Mouse (Mus musculus): ENCODE measurements around the gene Izumo4.

Gene Izumo4

GRCm38 (mm10) chr10:80717281-80717680 lies 15.3 kb downstream of the Izumo4 start:
- DNase-seq (ENCODE audit: low read depth in 2 of 2, low spot score in 2 of 2), result no peak

- no peak for DNase-seq (ENCODE audit: low read depth in 2 of 2, low spot score in 2 of 2)
These were observed 25.6 kb downstream of the Izumo4 start for GRCm38 (mm10) chr10:80727369-80728127.

- no peak for DNase-seq (ENCODE audit: low read depth in 2 of 2, low spot score in 2 of 2)
These were observed 30.7 kb downstream of the Izumo4 start for GRCm38 (mm10) chr10:80732611-80733101.

- no peak for DNase-seq (ENCODE audit: low read depth in 2 of 2, low spot score in 2 of 2)
These were observed 34.7 kb downstream of the Izumo4 start for GRCm38 (mm10) chr10:80736731-80737130.

- DNase-seq (ENCODE audit: low read depth in 2 of 2, low spot score in 2 of 2), result no peak
These were observed 36.7 kb downstream of the Izumo4 start for GRCm38 (mm10) chr10:80738657-80739056.

GRCm38 (mm10) chr10:80741146-80741545 lies 39.2 kb downstream of the Izumo4 start:
- DNase-seq (ENCODE audit: low read depth in 2 of 2, low spot score in 2 of 2), result no peak

- DNase-seq (ENCODE audit: low read depth in 2 of 2, low spot score in 2 of 2), result no peak
These were observed 39.7 kb downstream of the Izumo4 start for GRCm38 (mm10) chr10:80741634-80742179.

- DNase-seq (ENCODE audit: low read depth in 2 of 2, low spot score in 2 of 2), result peak; percentile 93 to 97
These were observed 40.4 kb downstream of the Izumo4 start, which contains the start of gene Ap3d1 for GRCm38 (mm10) chr10:80742180-80742978. Ap3d1 (minus strand) TSS chr10:80742264.

GRCm38 (mm10) chr10:80744262-80744661 lies 42.3 kb downstream of the Izumo4 start:
- no peak for DNase-seq (ENCODE audit: low read depth in 2 of 2, low spot score in 2 of 2)

- peak; percentile 66 to 67 for DNase-seq (ENCODE audit: low read depth in 2 of 2, low spot score in 2 of 2)
These were observed 45.4 kb downstream of the Izumo4 start for GRCm38 (mm10) chr10:80747410-80747809.

- no peak for DNase-seq (ENCODE audit: low read depth in 2 of 2, low spot score in 2 of 2)
These were observed 46.6 kb downstream of the Izumo4 start for GRCm38 (mm10) chr10:80748609-80749008.

GRCm38 (mm10) chr10:80751188-80751832 lies 49.3 kb downstream of the Izumo4 start:
- peak in 1 of 2 experiments; percentile 43 for DNase-seq (ENCODE audit: low read depth in 2 of 2, low spot score in 2 of 2)

GRCm38 (mm10) chr10:80752079-80752625 lies 50.2 kb downstream of the Izumo4 start:
- DNase-seq (ENCODE audit: low read depth in 2 of 2, low spot score in 2 of 2), result no peak

- peak; percentile 98 to 99 for DNase-seq (ENCODE audit: low read depth in 2 of 2, low spot score in 2 of 2)
These were observed 52.8 kb downstream of the Izumo4 start, which contains the start of gene Dot1l for GRCm38 (mm10) chr10:80754594-80755290. Dot1l (plus strand) TSS chr10:80755206.

All from CD8-positive naive resting alpha-beta T cell, adult 2 months (primary cell).